Mouse (Mus musculus): ENCODE data around the gene Ttyh1.

The Ttyh1 gene

DNA sequence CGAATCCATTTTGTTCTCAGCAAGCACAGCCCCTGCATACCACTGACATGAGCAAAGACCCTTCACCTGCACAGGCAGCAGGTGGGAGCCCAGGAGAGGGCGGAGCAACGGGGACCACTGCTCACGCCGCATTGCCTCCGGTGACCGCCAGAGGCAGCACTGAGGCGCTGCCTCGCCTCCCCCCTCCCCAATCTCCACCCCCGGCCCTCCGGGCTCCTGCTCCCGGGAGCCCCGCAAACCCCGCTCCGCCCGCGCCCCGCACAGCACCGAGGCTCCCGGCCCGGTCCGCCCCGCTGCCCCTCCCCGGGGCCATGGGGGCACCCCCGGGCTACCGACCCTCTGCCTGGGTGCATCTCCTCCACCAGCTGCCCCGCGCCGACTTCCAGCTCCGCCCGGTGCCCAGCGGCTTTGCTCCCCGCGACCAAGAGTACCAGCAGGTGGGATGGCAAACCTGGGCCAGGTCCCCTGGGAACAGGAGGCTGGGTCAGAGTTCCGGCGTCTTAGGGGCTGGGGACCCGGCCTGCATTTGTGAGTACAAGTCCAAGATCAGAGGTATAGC is at the start of gene Ttyh1:
Gene Ttyh1, plus strand, starts transcription at position 65 of the 559 bp plus-strand sequence.
- peak; percentile 63 for DNase-seq (ENCODE audit: extremely low spot score, low spot score)

DNA sequence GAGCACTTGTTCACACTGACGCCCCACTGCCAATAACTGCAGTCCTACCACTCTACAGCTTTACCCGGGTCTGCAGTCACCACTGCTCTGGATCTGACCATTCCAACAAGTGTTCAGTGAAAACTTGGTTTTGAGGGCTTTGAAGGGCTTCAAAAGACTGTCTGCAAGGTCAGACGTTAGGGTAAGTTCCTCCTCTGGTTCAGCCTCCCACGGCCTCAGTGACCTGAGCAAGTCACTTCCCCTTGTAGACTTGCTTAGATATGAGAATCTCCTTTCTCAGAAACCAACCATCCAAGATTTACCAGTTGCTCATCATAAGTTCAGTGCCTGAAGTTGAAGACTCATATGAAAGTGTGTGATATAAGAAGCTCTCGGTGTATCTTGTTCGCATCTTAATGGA is 48.1 kb upstream of the Ttyh1 start:
- DNase-seq (ENCODE audit: extremely low spot score, low spot score) = no peak

DNA sequence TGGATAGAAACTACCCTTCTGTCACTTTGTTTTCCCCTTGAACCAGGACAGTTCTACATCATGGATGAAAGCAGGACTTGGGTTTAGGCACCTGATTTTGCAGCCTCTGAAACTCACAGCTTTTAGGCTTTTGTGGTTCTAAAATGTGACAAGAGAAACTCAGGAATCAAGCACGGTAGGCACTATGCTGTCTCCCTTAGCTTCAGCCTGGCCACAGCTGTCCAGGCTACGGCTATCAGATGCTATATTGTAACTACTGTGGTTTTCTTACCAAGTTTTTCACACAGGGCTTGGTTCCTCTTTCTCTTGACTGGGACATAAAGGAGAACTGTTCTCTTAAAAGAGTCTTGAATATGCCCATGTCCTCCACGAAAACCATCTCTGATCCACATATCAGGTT is 46.1 kb upstream of the Ttyh1 start:
- DNase-seq (ENCODE audit: extremely low spot score, low spot score) = no peak

DNA sequence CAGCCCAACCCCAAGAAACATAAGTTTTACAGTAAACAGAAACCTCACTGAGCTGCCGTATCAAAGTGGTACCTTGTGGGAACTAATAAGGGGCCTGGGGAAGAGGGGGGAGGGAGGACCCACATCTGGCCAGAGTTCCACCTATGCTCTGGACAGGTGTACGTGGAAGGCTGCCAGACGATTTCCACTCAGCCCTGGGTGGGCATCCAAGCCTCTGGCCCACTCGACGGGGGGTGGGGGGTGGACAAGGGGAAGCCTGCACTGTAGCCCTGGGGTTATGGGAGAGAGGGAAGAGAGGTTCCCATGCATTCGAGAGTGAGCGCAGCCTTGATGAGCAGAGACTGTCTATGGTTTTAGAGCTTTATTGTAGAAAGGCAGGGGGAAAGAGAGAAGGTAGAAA is 39.7 kb upstream of the Ttyh1 start:
- DNase-seq (ENCODE audit: extremely low spot score, low spot score) = no peak

DNA sequence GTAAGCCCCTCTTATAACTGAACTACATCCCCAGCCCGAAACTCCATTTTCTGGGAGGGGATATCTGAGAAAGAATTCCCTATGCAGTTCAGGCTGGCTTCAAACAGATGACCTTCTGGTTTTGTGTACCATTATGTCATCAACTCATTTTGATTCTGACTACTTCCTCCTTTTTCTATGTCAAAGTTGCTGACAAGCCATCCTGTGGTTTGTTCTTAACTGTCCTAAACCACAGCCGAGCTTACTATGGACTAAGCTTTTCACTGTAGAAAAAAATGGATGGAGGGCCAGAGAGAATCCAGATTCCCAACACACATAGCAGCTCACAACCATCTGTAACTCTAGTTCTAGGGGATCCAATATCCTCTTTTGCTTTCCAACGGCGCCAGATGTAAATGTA is 38.7 kb upstream of the Ttyh1 start:
- no peak for DNase-seq (ENCODE audit: extremely low spot score, low spot score)

DNA sequence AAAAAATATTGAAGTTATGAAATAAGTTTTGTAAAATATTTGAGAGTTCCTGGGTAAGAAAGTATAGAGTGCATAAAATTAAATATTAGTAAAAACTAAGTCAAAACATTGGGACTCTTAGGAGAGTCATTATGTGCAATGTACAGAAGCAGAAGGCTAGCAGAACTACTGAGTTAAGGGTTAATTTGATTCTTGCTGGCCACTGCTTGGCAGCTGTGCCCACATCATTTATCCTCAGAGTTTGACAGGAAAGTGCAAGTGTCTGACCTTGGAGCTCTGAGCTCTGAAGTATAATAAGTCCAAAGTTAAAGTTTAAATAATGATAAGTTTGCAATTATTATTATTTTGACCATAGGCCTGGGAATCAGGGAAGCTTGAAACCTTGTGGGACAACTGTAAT is 37.5 kb upstream of the Ttyh1 start:
- DNase-seq (ENCODE audit: extremely low spot score, low spot score) = no peak

DNA sequence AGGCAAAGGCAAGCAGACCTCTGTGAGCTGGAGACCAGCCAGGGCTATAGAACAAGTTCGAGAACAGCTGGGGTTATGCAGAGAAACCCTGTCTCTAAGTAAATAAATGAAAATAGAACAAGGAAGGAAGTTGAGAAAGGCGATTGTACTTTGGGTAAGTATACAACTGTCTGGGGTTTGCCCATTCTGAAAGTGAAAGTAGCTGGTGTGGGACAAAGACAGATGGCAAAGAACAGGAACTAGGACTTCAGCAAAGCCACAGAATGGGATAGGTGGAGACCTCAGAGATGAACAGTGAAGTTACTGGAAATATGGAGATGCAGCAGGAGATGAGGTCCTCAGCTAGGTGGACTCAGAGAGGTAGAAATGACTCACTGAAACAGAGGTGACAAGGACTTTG is 36.4 kb upstream of the Ttyh1 start:
- no peak for DNase-seq (ENCODE audit: extremely low spot score, low spot score)

DNA sequence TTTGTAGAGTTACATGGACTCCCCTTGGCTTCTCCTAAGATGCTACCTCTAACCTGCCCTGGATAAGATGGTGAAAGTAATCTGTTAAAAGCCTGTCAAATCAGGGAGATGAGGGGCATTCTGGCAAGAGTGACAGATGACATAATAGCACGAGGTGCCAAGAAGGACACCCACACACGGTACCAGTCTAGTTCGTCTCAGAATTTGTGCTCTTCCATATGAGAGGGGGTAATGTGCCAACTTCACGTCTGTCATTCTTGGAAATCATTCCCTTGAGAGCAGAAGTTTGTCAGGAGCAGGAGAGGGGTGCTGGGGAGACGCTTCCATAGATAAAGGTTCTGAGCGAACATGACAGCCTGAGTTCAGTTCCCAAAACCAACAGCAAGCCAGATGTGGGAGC is 35.0 kb upstream of the Ttyh1 start:
- DNase-seq (ENCODE audit: extremely low spot score, low spot score) = no peak

DNA sequence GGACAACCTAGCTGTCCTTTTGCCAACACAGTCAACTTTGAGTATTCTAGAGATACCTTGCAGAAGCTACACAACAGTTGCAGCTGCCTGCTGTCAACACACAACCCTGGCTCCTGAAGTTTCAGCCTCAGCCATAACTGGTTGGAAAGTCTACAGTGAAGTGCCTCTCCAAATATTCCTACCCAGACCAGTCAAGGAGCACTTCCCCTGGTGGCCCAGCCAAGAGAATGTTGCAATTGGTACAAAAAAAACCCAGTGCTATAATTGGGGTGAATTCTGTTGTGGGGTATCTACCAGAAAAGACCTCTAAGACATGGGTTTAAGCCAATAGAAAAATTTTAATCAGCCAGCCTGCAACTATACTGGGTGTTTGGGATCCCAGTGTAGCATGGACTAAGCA is 33.6 kb upstream of the Ttyh1 start:
- DNase-seq (ENCODE audit: extremely low spot score, low spot score) = no peak

DNA sequence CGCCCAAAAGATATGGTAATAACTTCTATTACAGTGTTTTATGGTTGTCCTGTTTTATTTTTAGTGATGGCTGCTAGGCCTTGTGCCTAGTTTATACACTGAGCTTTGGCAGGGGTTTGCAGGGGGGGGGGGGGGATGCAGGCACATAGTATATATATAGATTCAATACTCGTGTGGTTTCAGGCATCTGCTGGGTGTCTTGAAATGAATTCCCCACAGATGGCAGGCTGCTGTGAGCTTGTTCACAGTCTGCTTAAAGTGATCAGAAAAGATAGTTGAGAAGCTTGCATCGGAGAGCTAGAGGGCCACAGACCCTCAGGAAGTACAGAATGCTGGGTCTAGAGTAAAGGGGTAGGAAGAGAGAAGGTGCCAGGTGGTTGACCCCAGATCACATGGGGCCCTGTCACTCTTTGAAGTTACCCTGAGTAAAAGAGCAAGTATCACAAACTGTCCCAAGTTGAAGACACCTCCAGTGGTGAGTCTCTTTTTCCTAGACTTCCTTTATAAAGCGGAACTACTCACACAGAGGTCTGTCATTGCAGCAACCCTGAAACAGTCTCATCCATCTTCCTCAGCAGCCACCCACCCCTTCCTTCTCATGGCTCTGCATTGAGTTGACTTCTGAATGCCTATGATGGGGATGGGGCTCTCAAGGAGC is 31.8 kb upstream of the Ttyh1 start:
- DNase-seq (ENCODE audit: extremely low spot score, low spot score) = no peak

DNA sequence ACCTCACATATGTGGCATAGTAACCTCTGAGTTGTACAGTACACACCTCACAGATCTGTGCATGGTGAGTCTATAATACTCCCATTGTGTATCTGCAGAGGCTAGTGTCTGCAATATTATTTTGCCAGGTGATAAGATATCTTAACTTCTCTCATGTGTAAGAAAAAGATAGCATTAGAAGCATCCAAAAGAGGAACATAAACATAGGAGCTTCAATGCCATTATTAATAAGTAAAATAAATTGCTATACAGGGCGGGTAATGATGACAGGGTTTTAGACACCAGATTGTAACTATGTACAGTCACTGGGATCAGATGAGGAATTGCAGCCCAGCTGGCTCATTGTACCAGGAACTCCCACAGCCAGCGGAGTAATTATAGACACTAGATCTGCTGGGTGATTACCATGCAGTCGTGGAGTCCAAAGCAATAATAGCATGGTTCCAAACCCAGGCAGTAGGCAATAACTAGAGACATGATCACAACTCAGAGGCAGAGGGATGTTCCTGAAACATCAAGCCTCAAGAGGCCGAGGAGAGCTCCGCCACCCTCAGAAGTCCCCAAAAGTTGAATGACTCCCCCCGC is 31.2 kb upstream of the Ttyh1 start:
- no peak for DNase-seq (ENCODE audit: extremely low spot score, low spot score)

DNA sequence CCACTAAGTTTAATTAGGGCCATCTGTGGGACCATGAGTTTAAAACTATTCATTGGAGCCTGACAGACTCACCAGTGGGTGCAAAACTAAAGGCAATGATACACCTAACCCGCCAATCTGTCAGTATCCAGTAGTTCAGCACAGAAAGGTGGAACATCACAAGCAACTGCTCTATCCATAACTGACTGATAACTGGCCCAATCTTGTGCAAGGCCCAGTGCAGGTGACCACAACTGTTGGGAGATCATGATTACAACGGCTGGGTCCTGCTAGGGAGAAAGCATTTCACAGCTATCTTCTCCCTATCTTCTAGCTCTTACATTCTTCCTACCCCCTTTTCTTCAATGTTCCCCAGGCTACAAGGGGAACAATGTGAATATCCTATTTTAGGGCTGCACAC is 30.5 kb upstream of the Ttyh1 start:
- no peak for DNase-seq (ENCODE audit: extremely low spot score, low spot score)

DNA sequence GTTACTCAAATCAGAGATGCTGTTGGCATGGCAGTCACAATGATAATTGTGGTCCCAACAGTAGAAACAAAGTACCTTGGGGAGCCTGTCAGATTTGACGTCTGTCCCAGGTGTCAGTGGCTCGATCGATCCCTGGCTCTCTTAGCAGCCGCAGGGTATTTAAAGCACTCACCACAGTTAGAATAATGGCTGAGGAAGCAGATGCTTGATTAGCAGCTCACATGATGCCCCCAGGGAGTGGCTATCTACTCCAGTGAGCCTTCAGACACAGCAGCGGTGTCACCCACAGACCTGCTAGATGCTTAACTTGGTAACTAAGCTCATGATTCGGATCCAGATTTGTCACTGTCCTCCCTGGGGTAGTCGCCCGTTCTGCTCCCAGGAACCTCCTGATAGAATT is 28.0 kb upstream of the Ttyh1 start:
- DNase-seq (ENCODE audit: extremely low spot score, low spot score) = no peak

DNA sequence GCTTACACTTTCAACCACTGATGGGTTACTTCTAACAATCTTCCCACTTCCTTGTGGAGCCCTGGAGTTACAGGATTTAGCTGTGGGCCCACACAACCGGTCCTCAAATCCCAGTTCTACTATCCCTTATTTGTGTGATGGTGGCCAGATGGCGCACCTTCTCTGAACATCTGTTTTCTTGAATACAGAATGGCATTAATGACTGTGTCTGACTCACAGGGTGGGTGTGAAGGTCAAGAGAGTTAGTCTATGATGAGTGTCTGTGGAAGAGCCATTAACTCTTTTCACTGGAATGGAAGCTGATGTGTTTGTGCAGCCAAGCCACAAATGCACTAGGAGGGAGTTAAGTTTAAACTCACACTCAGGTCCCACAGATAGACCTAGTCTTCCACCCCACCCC is 20.9 kb upstream of the Ttyh1 start:
- DNase-seq (ENCODE audit: extremely low spot score, low spot score) = no peak

DNA sequence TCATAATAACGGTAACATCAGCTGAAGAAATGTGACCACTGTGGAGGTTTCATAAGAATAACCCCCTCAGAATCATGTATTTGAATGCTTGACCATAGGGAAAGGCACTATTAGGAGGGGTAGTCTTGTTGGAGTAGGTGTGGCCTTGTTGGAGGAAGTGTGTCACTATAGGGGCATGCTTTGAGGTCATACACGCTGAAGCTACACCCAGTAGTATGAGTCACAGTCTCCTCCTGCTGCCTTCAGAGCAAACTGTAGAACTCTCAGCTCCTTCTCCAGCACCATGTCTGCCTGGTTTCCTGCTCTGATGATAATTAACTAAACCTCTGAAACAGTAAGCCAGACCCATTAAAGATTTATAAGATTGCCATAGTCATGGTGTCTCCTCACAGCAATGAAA is 20.4 kb upstream of the Ttyh1 start:
- DNase-seq (ENCODE audit: extremely low spot score, low spot score) = no peak

DNA sequence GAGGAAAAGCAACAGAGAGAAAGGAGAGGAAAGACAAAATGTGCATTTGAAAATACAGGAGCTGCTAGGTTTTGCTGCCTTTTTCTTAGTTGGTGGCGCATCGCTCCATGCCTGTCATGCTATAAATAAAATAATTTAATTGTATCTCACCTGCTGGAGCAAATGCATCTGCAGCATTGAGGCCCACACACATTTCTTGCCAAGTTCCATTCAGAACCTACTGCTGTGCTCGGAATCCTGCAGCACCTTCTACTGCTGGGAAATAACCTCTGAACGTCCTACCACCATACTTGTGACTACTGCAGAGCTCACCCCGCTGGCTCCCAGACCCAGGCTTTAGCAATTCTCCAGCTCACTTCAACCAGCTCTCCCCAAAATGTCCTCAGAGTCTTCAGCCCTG is 18.1 kb upstream of the Ttyh1 start:
- DNase-seq (ENCODE audit: extremely low spot score, low spot score) = no peak

DNA sequence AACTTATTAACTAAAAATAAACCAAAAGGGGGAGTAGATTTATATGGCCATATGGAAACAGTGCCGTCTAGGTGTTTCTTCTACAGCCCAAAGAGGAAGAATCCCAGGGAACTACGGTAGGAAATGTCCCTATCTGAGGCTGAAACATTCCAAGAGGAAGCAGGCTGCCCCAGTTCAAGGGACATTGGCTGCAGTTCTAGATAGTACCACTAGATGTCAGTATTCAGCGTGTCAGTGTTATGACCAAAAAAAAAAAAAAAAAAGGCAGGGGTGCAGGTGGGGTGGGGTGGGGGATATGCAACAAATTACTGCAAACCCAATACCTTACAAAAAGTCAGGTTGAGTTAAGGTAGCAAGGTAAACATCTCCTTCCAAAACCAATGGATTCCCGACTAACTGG is 15.8 kb upstream of the Ttyh1 start:
- no peak for DNase-seq (ENCODE audit: extremely low spot score, low spot score)

DNA sequence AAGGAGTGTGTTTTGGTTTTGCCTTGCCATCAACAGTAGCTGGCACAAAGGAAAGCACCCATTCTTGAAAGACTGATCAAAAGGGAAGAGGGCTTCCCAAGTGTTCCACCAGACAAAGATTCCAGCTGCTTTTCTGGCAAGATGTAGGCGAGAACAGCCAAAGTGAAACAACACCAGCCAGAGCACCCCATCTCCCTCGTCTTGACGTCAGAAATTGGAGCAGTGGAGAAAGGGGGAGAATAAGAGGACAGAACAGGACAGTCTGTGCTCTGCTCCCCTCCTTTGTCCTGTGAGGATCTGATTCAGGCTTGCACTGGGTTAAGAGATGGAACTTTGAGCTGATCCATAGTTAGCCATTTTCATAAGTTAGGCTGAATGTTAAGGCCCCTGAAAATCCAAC is 7.4 kb upstream of the Ttyh1 start:
- no peak for DNase-seq (ENCODE audit: extremely low spot score, low spot score)

DNA sequence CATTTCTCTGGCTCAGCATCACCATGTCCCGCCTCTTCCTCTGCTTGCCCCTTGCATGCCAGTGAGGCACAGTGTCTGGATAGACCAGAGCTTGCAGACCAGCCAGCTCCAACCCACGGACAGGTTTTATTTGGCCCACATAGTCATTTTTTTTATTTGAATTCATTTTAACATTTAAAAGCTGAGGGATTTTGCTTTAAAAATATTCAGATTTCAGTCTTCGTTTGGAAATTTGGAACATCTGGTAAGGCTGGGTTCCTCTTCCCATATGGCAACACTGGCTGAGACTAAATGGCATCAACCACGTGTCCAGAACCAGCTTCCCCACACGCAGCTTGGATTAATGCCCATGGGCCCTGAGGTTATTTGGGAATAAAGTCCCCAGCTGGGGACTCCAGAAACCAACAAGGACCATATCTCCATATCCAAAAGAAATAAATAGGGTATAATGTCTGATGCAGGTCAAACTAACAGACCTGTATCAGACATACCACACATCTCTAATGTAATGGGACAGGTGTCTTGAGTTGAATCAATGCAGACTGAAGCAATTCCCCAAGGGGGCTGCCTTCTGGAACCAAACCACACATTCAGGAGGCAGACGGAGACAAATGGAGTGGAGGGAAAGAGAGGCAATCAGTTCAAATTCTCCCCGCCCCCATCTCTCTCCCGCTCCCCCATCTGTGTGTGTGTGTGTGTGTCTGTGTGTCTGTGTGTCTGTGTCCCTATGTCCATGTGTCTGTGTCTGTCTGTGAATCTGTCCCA is 2.0 kb upstream of the Ttyh1 start:
- DNase-seq (ENCODE audit: extremely low spot score, low spot score) = no peak

DNA sequence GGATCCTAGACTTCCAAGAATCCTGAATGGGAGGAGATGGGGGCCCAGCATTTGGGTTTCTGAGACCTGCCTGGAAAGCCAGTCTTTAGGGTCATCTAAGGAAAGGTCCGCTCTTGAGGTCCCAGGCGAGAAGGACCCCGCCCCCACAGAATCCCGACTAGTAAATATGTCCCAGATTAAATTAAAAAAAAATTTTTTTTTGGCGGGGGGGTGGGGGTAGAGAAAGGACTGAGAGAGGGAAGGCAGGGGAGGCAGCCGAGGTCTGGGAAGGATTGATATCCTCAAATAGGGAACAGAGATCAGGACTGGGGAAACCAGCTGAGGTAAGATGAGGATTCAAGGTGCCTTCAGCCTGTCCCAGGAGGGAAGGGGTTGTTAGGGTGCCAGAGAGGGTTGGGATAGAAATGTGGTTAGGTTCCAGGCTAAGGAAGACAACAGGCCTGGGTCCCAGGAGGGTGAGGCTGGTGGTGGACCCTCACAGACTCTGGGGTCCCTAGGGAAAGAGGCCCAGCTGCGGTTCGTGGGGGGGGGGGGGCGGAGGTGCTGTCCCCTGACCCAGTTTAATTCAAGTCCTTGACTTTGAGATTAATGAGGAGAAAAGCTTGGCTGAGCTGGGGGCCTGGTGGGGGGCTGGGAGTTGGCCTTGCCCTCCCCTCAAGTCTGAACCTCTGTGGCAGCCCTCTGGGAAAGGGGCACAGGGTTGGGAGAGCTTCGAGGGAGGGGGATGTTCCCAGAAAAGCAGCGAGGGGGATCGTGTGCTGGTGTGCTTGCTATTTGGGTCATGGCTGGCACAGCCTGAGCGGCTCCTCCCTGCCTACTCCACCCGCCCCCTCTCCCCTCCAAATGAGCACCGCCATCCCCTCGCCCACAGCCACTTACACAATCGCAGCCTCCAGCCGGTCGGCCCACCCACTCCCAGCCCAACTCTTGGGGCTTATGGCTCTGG is 1.0 kb downstream of the Ttyh1 start:
- DNase-seq (ENCODE audit: extremely low spot score, low spot score) = no peak

DNA sequence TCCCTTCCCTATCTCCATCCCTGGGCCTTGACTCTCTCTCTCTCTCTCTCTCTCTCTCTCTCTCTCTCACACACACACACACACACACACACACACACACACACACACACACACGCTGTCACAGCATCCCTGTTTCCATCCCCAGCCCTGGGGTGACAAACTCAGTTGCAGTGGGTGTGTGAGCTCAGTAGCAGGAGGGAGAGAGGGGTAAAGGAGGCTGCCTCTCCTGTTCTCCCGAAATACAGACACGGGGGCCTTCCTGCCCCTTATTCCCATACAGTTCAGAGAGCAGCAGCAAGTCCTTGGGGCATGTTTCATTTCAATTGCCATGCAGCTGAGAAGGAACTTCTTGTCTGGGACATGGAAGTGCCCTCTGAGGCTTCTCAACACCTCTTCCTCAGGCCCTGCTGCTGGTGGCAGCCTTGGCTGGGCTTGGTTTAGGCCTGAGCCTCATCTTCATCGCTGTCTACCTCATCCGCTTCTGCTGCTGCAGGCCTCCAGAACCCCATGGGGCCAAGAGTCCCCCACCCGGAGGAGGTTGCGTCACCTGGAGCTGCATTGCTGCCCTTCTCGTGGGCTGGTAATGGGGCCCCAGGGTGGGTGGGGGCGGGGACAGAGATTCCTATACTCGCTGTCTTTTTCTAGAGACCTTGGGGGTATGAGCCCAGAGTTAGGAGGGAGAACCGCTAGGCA is 3.0 kb downstream of the Ttyh1 start:
- no peak for DNase-seq (ENCODE audit: extremely low spot score, low spot score)
